Mouse (Mus musculus) bone marrow, adult 2 months (tissue): ENCODE data around the gene Brsk2. TPM values are rescaled to one million over a fixed set of nuclear protein-coding genes. Genes with fewer than 3 reads are reported as not detected.
A peak's percentile ranks its signal among the peaks of the same experiment; 100 is the strongest.
"Not testable (repeated sequence)": the region's sequence is repeated elsewhere in the genome, so short reads cannot be mapped to it uniquely, and the experiment has no call there.

ENCODE experiments used
- H3K27ac ChIP-seq: fragments of 200-500 bp; 2 replicates; pipeline ENCODE4 v1.5.1; 2012; ENCODE audit warnings: low read depth, mild to moderate bottlenecking, control low read depth, inconsistent platforms, low read length; ENCODE audit not compliant: control insufficient read depth, poor library complexity, insufficient read depth
- H3K4me1 ChIP-seq: fragments of 200-500 bp; 2 replicates; pipeline ENCODE4 v1.6.1; 2011; ENCODE audit warnings: low read length; ENCODE audit not compliant: control insufficient read depth, insufficient read depth
- H3K4me3 ChIP-seq: fragments of 200-500 bp; replicated peaks from 2 replicates; pipeline ENCODE3; 2011; ENCODE audit warnings: mild to moderate bottlenecking, low read depth, low read length, control low read depth; ENCODE audit not compliant: control insufficient read depth
- CTCF ChIP-seq: fragments of 200-500 bp; IDR thresholded peaks from 2 replicates; pipeline ENCODE4 v1.5.1; 2011; ENCODE audit warnings: low read length, control low read depth; ENCODE audit not compliant: control insufficient read depth, insufficient read depth
- POLR2A ChIP-seq: fragments of 200-500 bp; IDR thresholded peaks from 2 replicates; pipeline ENCODE4 v1.6.1; 2011; ENCODE audit warnings: low read depth, mild to moderate bottlenecking, control low read depth, low read length, borderline replicate concordance; ENCODE audit not compliant: control insufficient read depth
- WGBS: fragments of 180-500 bp; shearing (Covaris S2); methylation state at CpG from one replicate; pipeline ENCODE4 v1.1.7; 2018; 5-methylcytosine and 5-hydroxymethylcytosine counted together
- polyA plus RNA-seq: library from polyadenylated mRNA; stranded (reverse); fragments of >200 nt; gene quantifications from 2 replicates; pipeline ENCODE4 v1.2.4, GENCODE M21; 2011; ENCODE audit warnings: low replicate concordance; ENCODE audit not compliant: missing spikeins, insufficient read depth, insufficient read length

The Brsk2 gene
- polyA plus RNA-seq = not detected in 2 replicates

DNA sequence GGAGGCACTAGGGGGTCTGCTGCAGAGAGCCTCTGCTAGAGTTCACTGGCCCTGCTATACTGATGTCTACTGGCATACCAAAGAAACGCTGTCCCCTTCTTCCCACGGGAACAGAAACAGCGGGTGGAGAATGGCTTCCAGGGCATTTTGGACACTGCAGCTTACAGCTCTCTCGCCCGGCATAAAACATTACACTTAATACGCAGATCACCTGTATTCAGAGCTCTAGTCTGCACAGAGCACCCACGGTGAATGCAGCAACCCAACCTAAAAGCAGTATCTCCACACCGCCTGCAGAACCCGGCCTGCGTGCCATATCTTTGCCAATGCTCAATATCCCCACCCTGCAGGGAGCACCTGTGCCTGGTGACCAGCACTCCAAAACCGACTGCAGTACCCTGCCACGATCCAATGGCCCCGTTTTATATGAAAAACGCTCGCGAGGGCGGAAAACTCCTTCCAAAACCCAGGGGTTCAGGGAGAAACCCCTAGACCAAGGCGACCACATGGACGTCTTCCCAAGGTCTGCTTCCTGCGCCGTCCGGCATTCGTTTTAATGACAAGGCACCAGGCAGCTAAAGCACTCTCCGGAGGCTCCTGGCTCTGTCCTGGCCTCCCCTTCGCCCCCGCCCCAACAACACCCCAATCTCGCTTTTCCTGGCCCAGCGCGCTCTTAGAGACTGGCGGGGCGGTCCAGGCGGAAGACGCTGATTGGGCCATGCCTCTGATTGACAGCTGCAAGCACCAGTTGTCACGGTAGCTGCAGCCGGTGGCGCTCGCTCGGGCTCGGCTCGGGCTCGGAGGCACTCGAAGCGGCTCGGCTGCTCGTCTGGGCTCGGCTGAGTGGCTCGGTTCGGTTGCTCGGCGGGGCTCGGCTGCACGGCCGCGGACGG is at the start of gene Brsk2:
Brsk2 (plus strand) TSS at position 846 of the 893 bp plus-strand sequence.
- Histone ChIP-seq H3K4me3 (no peak within 1 kb of the TSS), H3K4me1 (no peaks in the 10 kb centered on the region), H3K27ac (no peak within 1 kb of the TSS)
- 4% methylated on average over 55 of the region's 55 CpGs for WGBS
- TF ChIP-seq POLR2A (no peak), CTCF (no peak)

DNA sequence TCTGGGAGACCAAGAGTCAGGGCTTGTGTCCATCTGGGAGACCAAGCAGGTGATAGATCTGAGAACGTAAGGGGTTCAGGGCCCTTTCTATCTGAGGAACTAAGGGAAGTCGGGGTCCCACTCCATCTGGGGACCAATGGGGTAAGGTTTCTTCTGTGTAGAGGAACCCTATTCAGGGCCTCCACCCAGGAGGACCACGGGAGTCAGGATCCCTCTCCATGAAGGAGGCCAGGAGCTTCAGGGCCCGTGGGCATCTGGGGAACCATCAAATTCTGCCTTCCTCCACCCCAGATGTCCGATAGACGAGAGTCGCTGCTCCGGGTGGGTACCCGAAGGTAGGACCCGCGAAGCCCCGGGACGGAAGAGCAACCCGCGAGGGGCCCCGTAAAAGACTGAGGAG is 47.7 kb upstream of the Brsk2 start:
- WGBS = under 1% methylated on average over 16 of the region's 16 CpGs
- no peak for TF ChIP-seq POLR2A
- TF ChIP-seq CTCF = no peak
- Histone ChIP-seq H3K4me1 (peaks cover 3% of the 10 kb centered on the region), H3K27ac (peak overlapping the region; percentile 84), H3K4me3 (peak overlapping the region; percentile 94)

DNA sequence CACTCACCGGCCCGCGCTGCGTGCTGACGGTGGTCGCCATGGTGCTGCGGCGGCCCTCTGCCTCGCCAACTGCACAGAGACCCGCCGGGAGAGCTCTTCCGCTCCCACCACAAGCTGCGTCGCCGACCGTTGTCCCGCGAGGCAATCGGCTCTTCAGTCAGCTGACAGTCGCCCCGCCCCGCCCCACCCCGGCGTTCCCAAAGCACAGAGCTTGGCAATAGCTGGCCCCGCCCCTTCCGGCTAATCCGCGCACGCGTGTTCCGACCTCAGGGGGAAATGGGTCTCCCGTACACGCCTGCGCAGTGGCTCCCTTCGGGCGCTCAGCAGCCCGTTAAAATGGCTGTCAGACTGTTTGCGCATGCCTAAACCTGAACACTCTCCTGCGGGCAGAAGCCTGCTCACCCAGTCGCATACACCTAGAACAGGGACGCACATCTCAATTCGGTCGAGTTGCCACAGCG is 47.3 kb upstream of the Brsk2 start:
- WGBS = under 1% methylated on average over 44 of the region's 44 CpGs
- TF ChIP-seq CTCF = no peak
- peak; percentile 86 for TF ChIP-seq POLR2A
- Histone ChIP-seq H3K4me1 (peaks cover 3% of the 10 kb centered on the region), H3K4me3 (peak overlapping the region; percentile 94), H3K27ac (peak overlapping the region; percentile 84)

DNA sequence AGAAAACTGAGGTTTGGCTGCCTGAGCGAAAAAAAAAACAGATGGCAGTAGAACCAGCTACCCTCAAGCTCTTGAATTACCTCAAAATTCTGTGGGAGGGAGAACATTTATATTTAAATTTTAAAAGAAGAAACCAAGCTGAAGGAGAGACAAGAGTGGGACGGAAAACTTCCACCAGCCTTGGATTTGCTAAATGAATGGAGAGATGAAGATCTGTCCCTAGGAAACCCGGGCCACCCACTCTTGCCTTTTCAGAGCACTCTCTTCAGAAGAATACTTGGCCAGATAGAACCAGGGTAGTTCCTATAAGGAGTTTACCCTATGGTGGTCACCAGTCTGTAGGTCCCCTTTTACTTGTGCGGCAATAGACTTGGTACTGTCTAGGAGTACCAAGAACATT is 46.8 kb upstream of the Brsk2 start:
- WGBS = 81% methylated on average over 4 of the region's 4 CpGs
- H3K27ac ChIP-seq = peak overlapping the region; percentile 32; the same call in 1 of the 2 replicates
- TF ChIP-seq CTCF (no peak), POLR2A (no peak)
- peaks cover 3% of the 10 kb centered on the region for H3K4me1 ChIP-seq
- peak overlapping the region; percentile 71 for H3K4me3 ChIP-seq

DNA sequence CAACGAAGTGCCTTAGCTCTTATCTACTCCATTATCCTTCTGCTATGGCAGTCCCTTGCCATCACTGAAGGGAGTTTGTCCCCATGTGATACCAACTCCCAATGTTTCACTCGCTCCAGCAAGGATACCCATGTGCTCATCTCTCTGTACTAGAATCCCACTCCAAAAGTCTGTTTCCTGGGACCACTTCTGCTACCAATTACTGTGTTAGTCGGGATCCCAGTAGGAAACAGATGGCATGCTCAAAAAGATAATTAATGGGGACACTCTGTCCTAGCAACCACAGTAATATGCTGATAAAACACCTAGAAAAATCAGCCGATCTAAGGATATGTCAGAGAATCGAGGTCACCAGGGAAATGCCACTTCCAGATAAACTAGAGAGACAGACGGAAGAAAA is 41.0 kb upstream of the Brsk2 start:
- Histone ChIP-seq H3K27ac (no peak overlapping the region), H3K4me1 (no peaks in the 10 kb centered on the region; the same call in 1 of the 2 replicates), H3K4me3 (no peak overlapping the region)
- TF ChIP-seq CTCF = no peak
- WGBS = 66% methylated on average over 6 of the region's 6 CpGs

DNA sequence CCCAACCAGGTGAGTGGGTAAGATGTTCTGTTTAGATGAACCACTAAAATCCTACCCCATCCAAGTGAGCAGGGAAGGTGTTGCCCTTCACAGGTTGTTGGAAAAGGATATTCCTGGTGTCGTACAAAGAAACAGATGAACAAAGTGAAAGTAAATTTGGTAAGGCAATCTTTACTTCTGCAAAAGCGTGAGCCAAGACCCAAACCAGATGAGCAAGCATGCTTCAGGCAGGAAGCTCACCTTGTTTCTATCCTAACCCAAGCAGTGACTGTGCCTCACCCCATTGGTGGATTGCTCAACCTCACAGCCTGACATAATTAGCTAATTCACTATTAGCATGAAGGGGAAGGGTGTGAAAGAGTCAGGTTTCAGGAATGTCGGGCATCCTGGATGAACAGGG is 38.2 kb upstream of the Brsk2 start:
- no peaks in the 10 kb centered on the region; the same call in 1 of the 2 replicates for H3K4me1 ChIP-seq
- peak overlapping the region; percentile 48 for H3K4me3 ChIP-seq
- no peak overlapping the region for H3K27ac ChIP-seq
- 15% methylated on average over 3 of the region's 3 CpGs for WGBS
- TF ChIP-seq CTCF (no peak), POLR2A (no peak)

DNA sequence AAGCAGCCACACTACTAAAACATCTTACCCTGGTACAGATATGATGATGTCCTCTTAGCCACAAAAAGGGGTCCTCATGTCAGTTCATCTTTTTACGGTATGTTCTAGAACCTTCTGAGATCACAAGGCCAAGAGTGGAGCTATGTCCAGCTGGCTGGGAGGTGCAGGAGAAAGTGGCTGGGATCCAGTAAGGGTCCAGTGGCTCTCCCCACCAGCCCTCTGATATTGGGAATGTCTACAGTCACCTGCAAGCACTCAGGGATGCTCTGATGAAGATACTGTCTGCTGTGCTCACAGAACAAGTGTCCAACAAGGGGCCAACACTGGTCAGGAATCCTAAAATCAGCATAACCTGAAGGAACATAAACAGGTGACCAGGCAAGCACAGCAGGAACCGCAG is 31.1 kb upstream of the Brsk2 start, which contains the start of gene Tollip:
Tollip (minus strand) TSS at position 101 of the 400 bp plus-strand sequence.
- TF ChIP-seq CTCF (no peak), POLR2A (no peak)
- no peak within 1 kb of the TSS for H3K27ac ChIP-seq
- WGBS = 78% methylated on average over 2 of the region's 2 CpGs
- no peaks in the 10 kb centered on the region; the same call in 1 of the 2 replicates for H3K4me1 ChIP-seq
- no peak within 1 kb of the TSS for H3K4me3 ChIP-seq

DNA sequence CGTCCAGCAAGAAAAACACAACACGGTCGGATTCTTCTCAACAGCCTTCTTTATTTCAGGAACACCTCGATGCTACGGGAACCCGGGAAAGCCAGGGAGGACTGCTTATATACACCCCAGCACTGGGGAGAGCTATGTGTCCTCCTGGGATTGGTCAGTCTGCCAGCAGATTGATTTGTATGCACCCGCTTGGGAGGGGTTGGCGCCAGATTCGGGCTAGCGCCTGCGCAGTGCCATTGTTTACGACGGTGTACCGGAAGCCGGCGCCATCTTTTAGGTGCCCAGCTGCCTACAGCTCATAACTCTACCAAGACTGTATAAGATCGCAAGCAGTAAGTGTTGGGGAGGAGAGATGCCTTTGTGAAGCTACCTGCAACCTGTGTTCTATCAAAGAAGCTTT is 25.4 kb upstream of the Brsk2 start:
- H3K27ac ChIP-seq, H3K4me3 ChIP-seq, H3K4me1 ChIP-seq: not testable (repeated sequence)
- WGBS = 84% methylated on average over 17 of the region's 17 CpGs

DNA sequence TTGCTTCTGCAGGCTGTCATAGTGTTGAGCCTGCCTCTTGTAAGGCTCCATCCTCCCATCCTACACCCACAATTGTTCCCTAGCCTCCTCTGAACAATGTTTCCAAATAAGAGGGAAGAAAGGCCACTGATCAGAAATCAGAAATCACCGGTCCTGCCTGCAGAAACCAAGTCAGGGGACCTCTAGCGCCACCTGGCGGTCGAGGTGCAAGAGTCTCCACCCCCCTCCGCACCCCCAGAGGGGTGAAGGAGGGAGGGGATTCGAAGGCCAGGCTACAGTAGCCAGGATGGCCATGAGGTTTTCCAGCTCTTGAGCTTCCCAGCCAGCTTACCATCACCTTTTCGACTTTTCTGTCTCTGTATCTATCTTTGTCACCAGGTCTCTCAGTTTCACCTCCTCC is 24.6 kb upstream of the Brsk2 start:
- TF ChIP-seq CTCF = peak; percentile 88
- TF ChIP-seq POLR2A = no peak
- WGBS = 8% methylated on average over 7 of the region's 7 CpGs

More for the DNA sequence above, 24.6 kb upstream of the Brsk2 start:
- no peak overlapping the region for H3K4me3 ChIP-seq
- H3K27ac ChIP-seq = no peak overlapping the region
- no peaks in the 10 kb centered on the region for H3K4me1 ChIP-seq
